Mouse (Mus musculus) ES-Bruce4 (cell line): ENCODE measurements around the gene Klhl8. TPM values are rescaled to one million over a fixed set of nuclear protein-coding genes. Genes with fewer than 3 reads are reported as not detected.
A peak's percentile ranks its signal among the peaks of the same experiment; 100 is the strongest.
"Not testable (repeated sequence)": the region's sequence is repeated elsewhere in the genome, so short reads cannot be mapped to it uniquely, and the experiment has no call there.

Experiments used
- H3K27ac ChIP-seq: 2 replicates; pipeline ENCODE4 v1.5.1; 2012; ENCODE audit warnings: low read length, inconsistent platforms; ENCODE audit not compliant: insufficient read depth
- H3K27me3 ChIP-seq: 2 replicates; pipeline ENCODE4 v1.6.1; 2012; ENCODE audit warnings: mild to moderate bottlenecking, low read length, inconsistent platforms; ENCODE audit not compliant: control insufficient read depth, poor library complexity, insufficient read depth, severe bottlenecking
- H3K36me3 ChIP-seq: 2 replicates; pipeline ENCODE4 v1.6.1; 2012; ENCODE audit warnings: inconsistent platforms, mild to moderate bottlenecking, low read length, moderate library complexity; ENCODE audit not compliant: control insufficient read depth, poor library complexity, insufficient read depth, severe bottlenecking
- H3K4me1 ChIP-seq: one replicate; pipeline ENCODE4 v1.8.1; 2011; ENCODE audit warnings: low read length; ENCODE audit not compliant: control insufficient read depth, insufficient read depth
- H3K4me3 ChIP-seq: 2 replicates; pipeline ENCODE4 v1.5.1; 2011; ENCODE audit warnings: low read depth, mild to moderate bottlenecking, low read length
- H3K9ac ChIP-seq: 2 replicates; pipeline ENCODE4 v1.6.1; 2012; ENCODE audit warnings: low read depth, mild to moderate bottlenecking, inconsistent platforms; ENCODE audit not compliant: poor library complexity, severe bottlenecking
- H3K9me3 ChIP-seq: replicated peaks from 2 replicates; pipeline ENCODE4 v1.6.1; 2012; ENCODE audit warnings: mild to moderate bottlenecking, low read length, inconsistent platforms; ENCODE audit not compliant: control insufficient read depth, poor library complexity, insufficient read depth, severe bottlenecking
- CTCF ChIP-seq: IDR thresholded peaks from one replicate; pipeline ENCODE4 v1.8.1; 2011; ENCODE audit warnings: low read depth, low read length
- EP300 ChIP-seq: IDR thresholded peaks from 2 replicates; pipeline ENCODE4 v1.6.1; 2011; ENCODE audit warnings: low read depth, low read length; ENCODE audit not compliant: insufficient read depth
- POLR2A ChIP-seq: IDR thresholded peaks from one replicate; pipeline ENCODE4 v1.8.1; 2011; ENCODE audit warnings: low read length; ENCODE audit not compliant: insufficient read depth
- polyA plus RNA-seq: library from polyadenylated mRNA; stranded (reverse); fragments of >200 nt; gene quantifications from 2 replicates; pipeline ENCODE4 v1.2.4, GENCODE M21; 2011; ENCODE audit warnings: low read depth; ENCODE audit not compliant: missing spikeins, insufficient read depth, insufficient read length

Gene Klhl8
- polyA plus RNA-seq = 18.6 and 20.2 TPM in 2 replicates

DNA sequence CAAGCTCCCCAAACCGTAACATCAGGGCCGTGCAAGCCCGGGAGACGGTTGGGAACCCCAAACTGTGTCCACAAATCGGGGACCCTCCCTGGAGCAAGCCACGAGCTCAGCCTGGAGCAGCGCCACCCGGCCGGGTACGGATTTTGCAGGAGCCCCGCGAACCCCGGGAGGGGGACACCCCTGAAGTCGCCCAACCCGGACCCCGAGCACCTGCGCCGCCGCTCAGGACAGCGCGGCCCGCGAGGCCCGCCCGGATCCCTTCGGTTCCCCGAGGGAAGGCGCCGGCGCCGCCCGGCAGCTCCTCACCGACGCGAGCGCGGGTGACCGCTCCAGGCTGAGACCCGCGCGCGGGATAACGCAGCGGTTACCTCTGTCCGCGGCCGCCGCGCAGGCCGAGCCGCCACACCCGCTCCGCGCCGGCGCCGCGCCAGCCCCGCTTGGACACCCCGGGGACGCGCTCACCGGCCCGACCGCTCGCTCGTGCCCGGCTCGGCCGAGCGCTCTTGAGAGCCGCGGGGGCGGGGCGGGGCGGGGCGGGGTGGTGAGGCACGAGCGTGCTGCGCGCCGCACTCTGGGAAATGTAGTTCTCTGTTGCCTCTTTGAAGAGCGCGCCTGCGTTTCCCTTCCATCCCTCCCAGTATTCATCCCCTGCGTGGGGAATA lies at the start of gene Klhl8:
Gene Klhl8 (minus strand): TSS at position 512 of the 662 bp plus-strand sequence.
- peaks cover 3% of the 10 kb centered on the region for H3K36me3 ChIP-seq
- H3K4me1 ChIP-seq = peaks cover 3% of the 10 kb centered on the region
- H3K9me3 ChIP-seq = no peaks in the 10 kb centered on the region
- peak within 1 kb of the TSS; percentile 93 for H3K9ac ChIP-seq
- no peak within 1 kb of the TSS for H3K27ac ChIP-seq
- H3K27me3 ChIP-seq = 0 out of 2 replicates have a peak, but pooled peaks cover under 1% of the 10 kb centered on the region
- H3K4me3 ChIP-seq = peak within 1 kb of the TSS; percentile 91
- TF ChIP-seq CTCF (no peak), POLR2A (no peak), EP300 (no peak)

DNA sequence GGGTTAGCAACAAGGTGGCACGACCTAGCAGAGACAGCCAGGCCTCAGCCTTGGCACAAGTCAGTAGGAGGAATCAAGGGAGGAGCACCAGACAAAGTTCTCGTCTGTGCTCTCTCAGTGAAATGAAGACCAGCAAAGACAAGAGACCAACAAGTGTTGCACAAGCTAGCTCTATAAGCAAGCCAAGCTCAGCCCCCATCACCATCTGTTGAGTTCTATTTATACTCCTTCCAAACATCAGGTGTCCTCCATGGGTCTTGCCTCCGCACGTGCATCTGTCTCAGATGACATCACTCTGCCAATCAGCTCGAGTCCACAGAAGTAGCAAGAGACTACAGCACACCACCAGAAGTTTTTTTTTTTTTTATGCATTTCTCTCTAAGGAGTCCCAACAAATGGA lies 43.6 kb upstream of the Klhl8 start:
- H3K9ac ChIP-seq = no peak overlapping the region
- no peak for TF ChIP-seq CTCF
- no peak for TF ChIP-seq POLR2A
- no peak for TF ChIP-seq EP300
- H3K36me3 ChIP-seq = no peaks in the 10 kb centered on the region
- no peaks in the 10 kb centered on the region for H3K4me1 ChIP-seq
- no peak overlapping the region for H3K4me3 ChIP-seq
- H3K9me3 ChIP-seq = peaks cover 9% of the 10 kb centered on the region
- H3K27me3 ChIP-seq = no peaks in the 10 kb centered on the region
- no peak overlapping the region for H3K27ac ChIP-seq

DNA sequence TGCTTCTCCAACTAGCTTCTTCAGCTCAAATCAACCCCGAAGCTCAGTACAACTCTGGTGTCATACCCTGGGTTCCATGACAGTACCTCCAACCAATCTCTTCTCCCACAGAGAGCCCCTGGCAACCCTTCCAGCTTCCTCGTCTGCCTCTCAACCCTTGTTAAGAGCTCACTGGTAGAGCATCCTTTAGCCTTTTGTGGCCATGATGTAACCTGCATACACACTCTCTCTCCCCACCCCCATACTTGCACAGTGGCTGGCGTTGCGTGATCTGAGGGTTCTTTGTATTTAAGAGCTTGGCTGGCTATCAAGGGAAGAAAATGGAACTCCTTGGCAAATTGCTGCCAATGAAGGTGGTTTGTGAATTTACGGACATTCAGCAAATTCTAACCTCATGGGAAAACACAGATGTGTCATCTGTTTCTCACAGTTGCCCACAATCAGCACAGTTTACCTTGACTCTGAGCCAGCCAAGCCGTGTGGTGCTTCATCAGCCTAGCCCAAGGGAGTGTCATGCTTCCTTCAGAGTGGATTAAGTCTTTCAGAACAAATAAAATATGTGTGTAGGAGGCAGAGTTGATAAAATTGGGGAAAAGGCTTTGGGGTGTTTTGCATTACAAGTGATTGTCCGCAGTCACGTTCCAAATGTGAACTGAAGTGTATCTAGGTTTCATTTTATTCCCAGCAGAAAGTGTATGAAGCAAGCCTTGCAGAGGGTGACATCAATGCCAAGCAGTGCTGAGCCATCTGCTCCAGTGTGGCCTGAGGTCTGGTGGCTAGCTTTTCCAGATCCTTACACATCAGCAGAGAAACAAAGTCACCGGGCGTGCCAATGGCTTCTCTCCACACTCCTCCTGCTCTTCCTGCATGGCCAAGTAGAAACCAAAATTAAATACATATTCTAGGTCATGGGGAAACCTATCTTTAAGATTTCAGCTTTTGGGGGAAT lies 42.4 kb upstream of the Klhl8 start:
- no peaks in the 10 kb centered on the region for H3K27me3 ChIP-seq
- no peak overlapping the region for H3K27ac ChIP-seq
- no peak overlapping the region for H3K9ac ChIP-seq
- TF ChIP-seq POLR2A (no peak), CTCF (no peak), EP300 (no peak)
- H3K36me3 ChIP-seq = no peaks in the 10 kb centered on the region
- peaks cover 13% of the 10 kb centered on the region for H3K9me3 ChIP-seq
- no peak overlapping the region for H3K4me3 ChIP-seq
- H3K4me1 ChIP-seq = no peaks in the 10 kb centered on the region

DNA sequence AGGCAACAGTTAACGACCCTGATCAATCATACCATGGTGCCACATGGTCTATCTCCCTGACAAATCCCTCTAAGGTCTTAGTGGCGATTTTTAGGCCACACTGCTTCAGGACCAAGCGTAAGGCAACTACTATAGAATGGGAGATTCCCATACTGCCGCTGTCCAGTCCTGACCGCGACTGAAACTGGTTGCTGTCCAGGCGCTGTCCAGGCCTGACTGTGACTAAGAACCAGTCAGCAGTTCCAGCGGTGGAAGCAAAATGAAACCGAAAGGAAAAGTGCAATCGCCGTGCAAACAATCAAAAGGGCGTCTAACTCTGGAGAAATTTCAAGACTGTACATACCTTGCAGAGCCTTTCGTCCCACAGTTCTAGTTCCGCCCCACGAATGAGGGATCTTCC lies 39.1 kb upstream of the Klhl8 start:
- H3K27me3 ChIP-seq, H3K9ac ChIP-seq, H3K27ac ChIP-seq, H3K4me3 ChIP-seq, H3K4me1 ChIP-seq, H3K36me3 ChIP-seq: not testable (repeated sequence)
- peaks cover 31% of the 10 kb centered on the region for H3K9me3 ChIP-seq

DNA sequence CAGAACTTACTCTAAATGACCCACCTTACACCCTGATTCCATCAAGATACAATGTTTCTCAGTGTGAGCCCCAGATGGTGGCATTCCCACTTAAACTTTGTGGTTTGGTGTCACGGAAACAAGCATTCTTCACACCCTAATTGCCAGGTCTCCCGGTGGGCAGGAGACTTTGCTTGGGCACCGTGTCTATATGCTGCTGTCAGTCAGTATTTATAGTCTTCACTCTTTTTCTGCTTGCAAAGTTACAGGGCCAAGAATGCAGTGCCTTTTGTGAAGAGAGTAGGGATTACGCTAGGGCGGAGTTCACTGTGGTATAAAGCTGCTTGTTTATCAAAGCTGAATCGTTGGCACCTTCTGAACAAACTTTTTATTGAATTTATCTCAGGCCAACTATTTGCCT lies 32.1 kb upstream of the Klhl8 start:
- H3K27me3 ChIP-seq = no peaks in the 10 kb centered on the region
- H3K27ac ChIP-seq = no peak overlapping the region
- H3K36me3 ChIP-seq = no peaks in the 10 kb centered on the region
- peaks cover 21% of the 10 kb centered on the region for H3K9me3 ChIP-seq
- no peak overlapping the region for H3K4me3 ChIP-seq
- TF ChIP-seq POLR2A = no peak
- TF ChIP-seq EP300 = no peak
- no peak for TF ChIP-seq CTCF
- no peaks in the 10 kb centered on the region for H3K4me1 ChIP-seq
- no peak overlapping the region for H3K9ac ChIP-seq

DNA sequence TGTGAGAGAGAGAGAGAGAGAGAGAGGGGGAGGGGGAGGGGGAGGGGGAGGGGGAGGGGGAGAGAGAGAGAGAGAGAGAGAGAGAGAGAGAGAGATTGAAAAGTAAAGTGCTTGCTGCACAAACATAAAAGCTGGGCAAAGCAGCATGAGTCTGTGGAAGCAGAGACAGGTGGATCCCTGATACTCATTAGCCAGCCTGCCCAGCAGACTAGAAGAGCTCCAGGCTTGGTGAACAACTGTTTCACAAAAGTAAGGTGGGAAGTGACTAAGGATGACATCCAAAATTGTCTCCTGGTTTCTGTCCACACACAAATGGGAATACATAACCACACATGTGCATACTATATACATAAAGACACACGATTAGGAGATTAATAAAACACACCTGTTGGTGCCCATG lies 28.8 kb upstream of the Klhl8 start:
- H3K27me3 ChIP-seq = no peaks in the 10 kb centered on the region
- no peak overlapping the region for H3K9ac ChIP-seq
- no peak overlapping the region for H3K27ac ChIP-seq
- no peaks in the 10 kb centered on the region for H3K4me1 ChIP-seq
- no peak overlapping the region for H3K4me3 ChIP-seq
- H3K9me3 ChIP-seq = peaks cover 17% of the 10 kb centered on the region; the same call in 1 of the 2 replicates
- TF ChIP-seq CTCF (no peak), EP300 (no peak), POLR2A (no peak)
- H3K36me3 ChIP-seq = no peaks in the 10 kb centered on the region
